Mouse (Mus musculus) ovary, postnatal 14 days (tissue): ENCODE data around the gene Zfp36l1.

Experiments
- DNase-seq: peaks from one replicate; pipeline ENCODE4 v3.0.0; 2022; ENCODE audit warnings: low spot score

Zfp36l1 gene

GRCm38 (mm10) chr12:80112852-80113551 is at the start of gene Zfp36l1:
Gene Zfp36l1 (minus strand): TSS chr12:80113013.
- DNase-seq, result peak; percentile 98

- no peak for DNase-seq
Measured at GRCm38 (mm10) chr12:80162448-80162847, 49.6 kb upstream of the Zfp36l1 start.

- DNase-seq, result no peak
Measured at GRCm38 (mm10) chr12:80157675-80158074, 44.9 kb upstream of the Zfp36l1 start.

DNA sequence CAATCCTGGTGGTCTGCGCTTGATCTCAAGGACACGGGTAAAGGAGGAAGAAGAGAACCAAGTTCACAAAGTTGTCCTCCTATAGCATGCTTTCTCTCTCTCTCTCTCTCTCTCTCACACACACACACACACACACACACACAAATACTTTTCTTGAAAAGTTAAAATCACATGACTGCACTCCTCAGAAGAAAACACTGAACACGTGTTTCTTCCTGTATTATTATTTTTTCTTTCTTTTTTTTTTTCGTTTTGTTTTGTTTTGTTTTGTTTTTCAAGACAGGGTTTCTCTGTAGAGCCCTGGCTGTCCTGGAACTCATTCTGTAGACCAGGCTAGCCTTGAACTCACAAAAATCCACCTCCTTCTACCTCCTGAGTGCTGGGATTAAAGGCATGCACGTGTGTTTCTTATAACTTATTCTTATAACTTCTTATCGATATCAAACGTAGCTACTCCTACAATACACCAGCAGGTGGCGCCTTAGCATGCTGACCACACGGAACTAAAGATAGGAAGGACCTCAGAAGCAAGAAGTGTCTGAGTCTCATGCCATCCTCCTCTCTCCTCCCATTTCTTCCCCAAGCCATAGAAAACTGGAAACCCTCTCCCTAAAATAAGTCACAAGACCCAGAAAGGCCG is 41.0 kb upstream of the Zfp36l1 start:
- no peak for DNase-seq

GRCm38 (mm10) chr12:80153078-80153477 is 40.3 kb upstream of the Zfp36l1 start:
- no peak for DNase-seq

GRCm38 (mm10) chr12:80151821-80152220 is 39.0 kb upstream of the Zfp36l1 start:
- DNase-seq, result no peak

- DNase-seq, result no peak
Measured at GRCm38 (mm10) chr12:80150624-80151023, 37.8 kb upstream of the Zfp36l1 start.

DNA sequence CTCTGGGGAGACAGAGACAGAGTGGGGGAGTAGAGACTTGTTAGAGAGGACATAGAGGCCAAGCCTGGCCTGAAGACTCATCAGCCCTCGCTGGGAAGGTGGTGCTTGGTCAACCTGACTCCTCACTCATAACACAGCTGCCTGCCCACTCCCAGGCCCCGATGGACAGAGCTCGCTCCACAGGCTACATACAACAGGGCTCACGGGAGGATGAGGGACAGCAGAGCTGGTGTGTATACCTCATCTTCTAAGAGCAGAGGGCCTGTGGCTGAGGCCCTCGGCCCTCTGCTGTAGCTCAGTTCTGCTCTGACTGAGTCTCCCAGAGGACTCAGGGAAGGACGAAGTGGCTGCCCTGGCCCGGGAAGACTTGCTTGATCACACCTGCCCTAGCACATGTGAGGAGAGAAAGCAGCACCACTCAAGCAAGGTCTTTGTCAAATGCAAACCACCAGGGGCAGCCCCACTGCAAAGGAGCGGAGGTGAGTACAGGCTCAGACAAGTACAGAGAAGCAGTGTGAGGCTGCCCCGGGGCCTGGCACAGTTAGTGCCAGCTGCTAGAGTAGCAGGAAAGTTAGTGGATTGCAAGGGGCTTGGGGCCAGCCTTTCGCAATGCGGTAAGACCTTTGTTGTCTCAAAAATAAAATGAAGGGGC is 34.9 kb upstream of the Zfp36l1 start:
- DNase-seq, result no peak

GRCm38 (mm10) chr12:80146227-80147223 is 33.7 kb upstream of the Zfp36l1 start:
- peak; percentile 65 for DNase-seq

DNA sequence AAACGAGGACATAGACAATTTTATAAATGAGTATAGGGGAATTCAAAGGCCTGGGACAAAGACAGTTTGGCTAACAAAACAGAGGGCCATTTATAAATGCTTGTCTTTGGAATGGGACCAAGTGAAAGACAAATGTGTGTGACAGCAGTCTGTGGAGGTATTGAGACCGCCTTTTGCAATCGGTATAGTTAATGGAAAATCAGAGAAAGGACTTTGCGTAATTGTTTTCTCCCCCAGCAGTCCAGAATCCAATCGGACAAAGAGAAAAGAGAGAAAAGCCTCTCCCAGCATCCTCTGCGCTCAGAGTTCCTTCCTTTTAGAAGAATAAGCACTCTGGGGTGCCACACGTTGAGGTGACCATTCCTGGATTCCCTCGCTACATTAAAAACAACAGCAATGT is 32.6 kb upstream of the Zfp36l1 start:
- DNase-seq, result no peak

- DNase-seq, result no peak
Measured at GRCm38 (mm10) chr12:80144846-80145245, 32.0 kb upstream of the Zfp36l1 start.

DNA sequence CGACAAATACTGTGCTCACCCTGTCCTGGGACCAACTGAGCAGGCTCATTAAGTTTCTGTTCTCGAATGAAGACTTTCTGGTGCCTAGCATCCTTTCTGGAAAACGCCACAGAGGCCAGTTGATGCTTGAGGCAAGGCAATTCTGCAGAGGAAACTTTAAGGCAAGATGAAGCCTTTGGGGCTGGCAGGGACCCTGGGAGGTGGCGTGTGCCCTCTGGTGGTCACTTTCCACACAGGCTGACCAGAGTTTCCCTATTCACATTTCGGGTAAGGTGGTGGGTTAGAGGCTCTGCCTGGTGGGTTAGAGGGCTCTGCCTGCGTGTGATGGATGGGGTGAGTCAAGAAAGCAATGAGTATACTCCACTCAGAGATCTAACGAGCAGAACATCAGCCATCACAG is 28.7 kb upstream of the Zfp36l1 start:
- DNase-seq, result no peak

DNA sequence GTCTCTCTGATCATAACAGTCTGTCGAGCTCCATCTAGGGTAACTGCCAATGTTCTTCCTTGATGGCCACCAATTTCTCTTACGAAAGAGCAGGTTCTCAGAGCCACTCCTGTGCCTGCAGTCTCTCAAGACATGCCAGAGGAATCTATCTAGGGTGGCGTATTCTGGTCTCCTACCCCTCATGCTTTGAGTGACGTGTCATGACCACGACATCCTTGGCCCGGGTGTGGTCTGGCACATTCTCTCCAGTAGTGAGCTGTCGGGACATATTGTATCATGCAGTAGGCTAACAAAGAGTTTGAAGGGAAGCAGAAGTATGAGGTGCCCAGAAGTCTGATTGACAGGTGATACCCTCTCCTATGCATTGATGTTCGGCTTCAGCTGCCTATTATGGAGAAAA is 28.2 kb upstream of the Zfp36l1 start:
- no peak for DNase-seq

- no peak for DNase-seq
Measured at GRCm38 (mm10) chr12:80137744-80138143, 24.9 kb upstream of the Zfp36l1 start.

DNA sequence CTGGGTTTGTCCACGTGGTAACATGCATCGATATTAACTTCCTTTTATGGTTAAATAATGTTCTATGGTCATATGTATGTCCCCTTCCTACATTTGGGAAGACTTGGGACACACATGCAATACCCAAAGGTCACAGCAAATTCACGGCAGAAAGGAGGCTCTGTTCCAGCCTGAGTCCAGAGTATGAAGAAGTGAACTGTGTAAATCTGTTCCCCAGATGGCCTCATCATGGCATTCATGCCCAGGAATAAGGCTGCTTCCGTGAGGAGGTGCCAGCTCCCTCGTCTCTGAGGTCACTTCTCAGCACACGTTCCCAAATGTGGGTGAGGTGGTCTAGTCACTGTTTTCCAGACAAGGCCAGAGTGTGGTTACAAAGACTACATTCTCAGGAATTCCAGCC is 24.4 kb upstream of the Zfp36l1 start:
- DNase-seq, result no peak

- DNase-seq, result no peak
Measured at GRCm38 (mm10) chr12:80136264-80136930, 23.6 kb upstream of the Zfp36l1 start.

DNA sequence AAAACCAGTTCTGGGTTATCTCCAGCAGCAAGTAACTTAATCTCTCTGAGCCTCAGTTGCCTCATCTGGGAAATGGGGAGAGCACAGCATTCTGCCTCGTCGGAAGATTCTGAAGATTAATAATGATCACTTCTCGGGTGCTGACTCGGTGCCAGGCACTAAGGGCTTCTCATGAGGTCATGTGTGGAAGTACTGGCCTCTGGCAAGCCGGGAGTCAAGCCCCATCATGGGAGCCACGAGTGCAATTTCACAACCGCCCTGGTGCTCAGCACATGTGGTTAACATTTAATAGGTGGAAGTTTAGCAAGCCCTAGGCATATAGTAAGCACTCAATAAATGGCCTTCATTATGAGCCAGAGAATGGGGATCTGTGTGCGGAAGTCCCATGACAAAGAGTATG is 22.4 kb upstream of the Zfp36l1 start:
- no peak for DNase-seq

DNA sequence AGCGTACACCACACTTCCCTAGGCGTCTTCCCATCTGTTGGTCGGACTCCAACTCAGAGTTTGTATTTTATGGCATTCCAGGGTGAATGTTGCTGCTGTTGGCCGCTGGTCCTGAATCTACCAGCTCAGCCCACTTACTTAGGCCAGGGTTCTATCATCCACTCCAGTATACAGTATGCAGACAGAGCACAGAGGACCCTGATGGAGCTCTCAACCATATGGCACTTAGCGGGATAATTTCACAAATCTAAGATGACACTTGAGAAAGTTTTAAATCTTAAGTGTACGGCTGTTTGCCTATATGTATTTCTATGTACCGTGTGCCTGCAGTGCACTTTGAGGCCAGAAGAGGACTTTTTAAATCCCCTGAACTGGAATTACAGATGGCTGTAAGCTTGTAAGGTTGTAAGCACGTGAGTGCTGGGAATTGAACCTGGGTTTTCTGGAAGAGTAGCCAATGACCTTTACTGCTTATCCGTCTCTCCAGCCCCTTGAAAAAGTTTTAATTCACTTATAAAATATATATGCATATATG is 20.3 kb upstream of the Zfp36l1 start:
- DNase-seq, result no peak

- DNase-seq, result peak; percentile 85
Measured at GRCm38 (mm10) chr12:80132250-80133003, 19.6 kb upstream of the Zfp36l1 start.
